In the genomic region with DNA sequence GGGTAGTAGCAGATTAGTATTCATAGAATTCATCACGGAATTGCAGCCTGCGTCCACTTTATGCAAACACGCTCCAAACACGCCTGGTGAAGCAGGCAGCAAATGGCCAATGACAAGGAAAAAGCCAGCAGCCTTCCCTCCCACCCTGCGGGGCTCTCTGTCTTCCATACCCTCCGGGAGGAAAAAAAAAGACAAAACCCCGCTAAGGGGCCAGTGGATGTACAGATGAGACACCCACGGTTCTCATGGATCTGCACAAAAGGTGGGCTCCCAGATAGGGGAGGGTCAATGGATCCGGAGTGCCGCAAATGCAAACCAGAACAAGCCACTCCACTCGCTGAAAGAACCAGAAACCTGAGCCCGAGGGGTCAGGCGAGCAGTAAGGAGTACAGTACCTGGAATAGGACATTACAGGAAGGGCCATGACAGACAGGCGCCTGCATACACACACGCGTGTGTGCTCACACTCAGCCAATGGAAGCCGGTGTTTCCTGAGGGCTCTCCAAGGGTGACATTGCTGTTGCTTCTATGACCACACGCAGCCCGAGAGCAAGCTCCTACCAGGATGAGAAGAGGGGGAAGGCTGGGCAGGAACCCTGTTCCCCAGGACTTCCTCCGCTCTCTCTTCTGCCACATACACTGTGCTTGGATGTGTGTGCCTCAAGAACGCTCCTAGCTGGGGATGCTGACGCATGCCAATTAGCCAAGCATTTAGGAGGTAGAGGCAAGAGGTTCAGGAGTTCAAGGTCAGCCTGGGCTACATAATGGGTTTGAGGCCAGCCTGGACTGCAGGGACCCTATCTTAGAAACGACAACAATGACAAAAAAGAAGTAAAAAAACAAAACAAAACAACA, we compare ENCODE assay signal across 12 mouse cellular contexts. TPM values are rescaled to one million over a fixed set of nuclear protein-coding genes. Genes with fewer than 3 reads are reported as not detected.
DNase-seq lines count a peak whose midpoint lies in the region; TF ChIP-seq lines count a peak whose summit lies in the region.
"Had no signal": no experiment of that assay in that cellular context is flagged by ENCODE, and none has a peak within 500 bp of the region (broad histone marks: within the 10 kb centered on the region; RNA-seq: fewer than 3 reads in every experiment).

No protein-coding gene starts in this region.

- peak overlapping the region; percentile 30; the same call in 1 of the 2 replicates for H3K27ac ChIP-seq in ES-Bruce4 (ENCODE audit: insufficient read depth, low read length)
- peak overlapping the region; percentile 84 for H3K27ac ChIP-seq in heart, embryonic 10.5 days
- H3K27ac ChIP-seq in limb, embryonic 10.5 days = 0 out of 2 replicates have a peak overlapping the region, but pooled peaks have one; percentile 2
- H3K27ac ChIP-seq: hindbrain, embryonic 15.5 days; layer of hippocampus, adult 2 months; liver, embryonic 15.5 days had no signal

- DNase-seq in heart, adult 9 months (ENCODE audit: low spot score in 2 of 2) = peak; percentile 19 to 23
- no peak for DNase-seq in heart, adult 8-10 months (ENCODE audit: low spot score)
- DNase-seq in heart, embryonic 10.5 days (ENCODE audit: low spot score) = no peak
- DNase-seq in limb, embryonic 10.5 days (ENCODE audit: low spot score) = no peak
- DNase-seq in c-Kit-positive CD71-positive TER-119-positive erythroid progenitor cells, embryonic 14.5 days (ENCODE audit: low spot score) = no peak
- no peak for DNase-seq in layer of hippocampus, postnatal 14 days (ENCODE audit: low spot score in 2 of 2)
- DNase-seq in cerebellum, adult 11-12 months = no peak
- DNase-seq: adrenal gland, postnatal 10 days had no signal

- peak overlapping the region; percentile 22 for H3K4me3 ChIP-seq in ES-Bruce4 (ENCODE audit: low read depth, low read length)
- H3K4me3 ChIP-seq in heart, embryonic 10.5 days = peak overlapping the region; percentile 31
- no peak overlapping the region for H3K4me3 ChIP-seq in limb, embryonic 10.5 days
- H3K4me3 ChIP-seq: hindbrain, embryonic 15.5 days; layer of hippocampus, adult 2 months; liver, embryonic 15.5 days had no signal

- WGBS in heart, embryonic 10.5 days = 43% methylated on average over 23 of the region's 23 CpGs
- WGBS in limb, embryonic 10.5 days = 56% methylated on average over 23 of the region's 23 CpGs

- H3K9me3 ChIP-seq in ES-Bruce4 (replicated peaks; ENCODE audit: control insufficient read depth, insufficient read depth, low read length, poor library complexity, severe bottlenecking) = no peaks in the 10 kb centered on the region
- no peaks in the 10 kb centered on the region for H3K9me3 ChIP-seq in heart, embryonic 10.5 days
- H3K9me3 ChIP-seq in limb, embryonic 10.5 days (replicated peaks) = no peaks in the 10 kb centered on the region
- H3K9me3 ChIP-seq: hindbrain, embryonic 15.5 days; liver, embryonic 15.5 days had no signal

- peak overlapping the region; percentile 22 for H3K9ac ChIP-seq in ES-Bruce4 (ENCODE audit: low read depth, poor library complexity, severe bottlenecking)
- H3K9ac ChIP-seq: hindbrain, embryonic 15.5 days; liver, embryonic 15.5 days had no signal

- peaks cover 5% of the 10 kb centered on the region for H3K4me1 ChIP-seq in ES-Bruce4 (ENCODE audit: control insufficient read depth, insufficient read depth, low read length)
- peaks cover 78% of the 10 kb centered on the region for H3K4me1 ChIP-seq in heart, embryonic 10.5 days
- peaks cover 54% of the 10 kb centered on the region for H3K4me1 ChIP-seq in limb, embryonic 10.5 days

- 0 out of 2 replicates have a peak, but pooled peaks have one; percentile 17 for TF ChIP-seq EP300 in ES-Bruce4 (IDR thresholded peaks at IDR 0.05; ENCODE audit: insufficient read depth, low read depth, low read length)

- no peaks in the 10 kb centered on the region for H3K36me3 ChIP-seq in ES-Bruce4 (ENCODE audit: control insufficient read depth, insufficient read depth, low read length, poor library complexity, severe bottlenecking)
- H3K36me3 ChIP-seq in heart, embryonic 10.5 days = no peaks in the 10 kb centered on the region
- H3K36me3 ChIP-seq in limb, embryonic 10.5 days = no peaks in the 10 kb centered on the region
- H3K36me3 ChIP-seq: hindbrain, embryonic 15.5 days; liver, embryonic 15.5 days had no signal

- no peak for TF ChIP-seq CTCF in ES-Bruce4 (IDR thresholded peaks at IDR 0.05; ENCODE audit: low read depth, low read length)

- H3K27me3 ChIP-seq in ES-Bruce4 (ENCODE audit: control insufficient read depth, insufficient read depth, low read length, poor library complexity, severe bottlenecking) = no peaks in the 10 kb centered on the region
- H3K27me3 ChIP-seq in heart, embryonic 10.5 days (ENCODE audit: insufficient read depth, poor library complexity, severe bottlenecking) = peaks cover 35% of the 10 kb centered on the region
- H3K27me3 ChIP-seq in limb, embryonic 10.5 days (ENCODE audit: low read depth, poor library complexity, severe bottlenecking) = peaks cover 69% of the 10 kb centered on the region

- no peak for TF ChIP-seq POLR2A in ES-Bruce4 (IDR thresholded peaks at IDR 0.05; ENCODE audit: insufficient read depth, low read length)

RNA-seq across cellular contexts. Expression of gene Casz1, which starts 57.5 kb away (rescaled TPM):
- total RNA-seq in heart, adult 8-10 months (2022) = 10 to 100 TPM; 40.6 to 49.5 (median 47.3) TPM
- polyA plus RNA-seq in ES-Bruce4 (2011; ENCODE audit: insufficient read depth, insufficient read length, low read depth, missing spikeins) = 13.8 and 15.6 TPM in 2 replicates
- 15.9 and 26.3 TPM in 2 replicates for polyA plus RNA-seq in heart, embryonic 10.5 days (2016; fragmentation: Nextera tagmentation; extraction: Ambion mirVana)
- 1.0 and 2.1 TPM in 2 replicates for polyA plus RNA-seq in limb, embryonic 10.5 days (2016; fragmentation: Nextera tagmentation; extraction: Ambion mirVana)
- 1 to 10 TPM in 1 of 2 experiments, under 1 TPM in 1; 0.88 to 1.1 TPM for total RNA-seq in layer of hippocampus, postnatal 14 days (2021)

Comparison
In these comparisons a context has a peak if more than half of its experiments do, and no peak if none do; other contexts are left out.
1. DNase-seq: peak in heart, adult 9 months (2 of 2); none in heart, adult 8-10 months (single experiment), heart, embryonic 10.5 days (single experiment), limb, embryonic 10.5 days (single experiment), c-Kit-positive CD71-positive TER-119-positive erythroid progenitor cells, embryonic 14.5 days (single experiment), layer of hippocampus, postnatal 14 days (0 of 2) and cerebellum, adult 11-12 months (single experiment).
2. H3K27ac ChIP-seq: peak in every context shown above with its lines; median percentile 84 in heart, embryonic 10.5 days; 30 in ES-Bruce4; 2 in limb, embryonic 10.5 days.